Comparison of ENCODE assay signal across 9 mouse cellular contexts in genomic region chr2:158152685-158153309, GRCm38 (mm10). TPM values are rescaled to one million over a fixed set of nuclear protein-coding genes. Genes with fewer than 3 reads are reported as not detected.
DNase-seq lines count a peak whose midpoint lies in the region; ATAC-seq and TF ChIP-seq lines count a peak whose summit lies in the region.
"Had no signal": no experiment of that assay in that cellular context is flagged by ENCODE, and none has a peak within 500 bp of the region (broad histone marks: within the 10 kb centered on the region; RNA-seq: fewer than 3 reads in every experiment).

No protein-coding gene starts in this region.

- no peak overlapping the region for H3K9ac ChIP-seq in intestine, embryonic 14.5 days (ENCODE audit: low read length)
- H3K9ac ChIP-seq in intestine, postnatal 0 days (ENCODE audit: low read depth, low read length): no peak overlapping the region
- H3K9ac ChIP-seq in hindbrain, embryonic 14.5 days: no peak overlapping the region

- DNase-seq in intestine, embryonic 14.5 days (ENCODE audit: low spot score): peak; percentile 54
- peak; percentile 76 for DNase-seq in embryonic facial prominence, embryonic 10.5 days (ENCODE audit: low spot score)
- no peak for DNase-seq in hindbrain, embryonic 14.5 days (ENCODE audit: low spot score)
- peak; percentile 83 for DNase-seq in mesoderm, embryonic 11.5 days (ENCODE audit: low read depth, low spot score)
- DNase-seq in adrenal gland, postnatal 10 days: no peak
- DNase-seq in kidney, adult 9 months: no peak
- no peak for DNase-seq in thymus, adult 2 months
- DNase-seq: adrenal gland, postnatal 25 days had no signal

- peak overlapping the region; percentile 73; the same call in 1 of the 2 replicates for H3K4me2 ChIP-seq in intestine, embryonic 14.5 days (ENCODE audit: low read length)
- H3K4me2 ChIP-seq in intestine, postnatal 0 days (replicated peaks; ENCODE audit: low read depth): no peak overlapping the region
- H3K4me2 ChIP-seq in hindbrain, embryonic 14.5 days (replicated peaks): no peak overlapping the region

- ATAC-seq in intestine, embryonic 14.5 days (replicated peaks; ENCODE audit: low FRiP score, low TSS enrichment, low read depth): 0 out of 2 replicates have a peak, but pooled peaks have one; percentile 53
- no peak for ATAC-seq in intestine, postnatal 0 days
- peak; percentile 24; the same call in 1 of the 2 replicates for ATAC-seq in hindbrain, embryonic 14.5 days (ENCODE audit: low FRiP score)

- no peak for TF ChIP-seq POLR2A in thymus, adult 2 months (IDR thresholded peaks at IDR 0.05; ENCODE audit: control insufficient read depth, extremely low read depth, insufficient read depth, low read length, poor library complexity)

- H3K36me3 ChIP-seq in intestine, embryonic 14.5 days (ENCODE audit: control insufficient read depth, insufficient read depth, low read length): no peaks in the 10 kb centered on the region
- H3K36me3 ChIP-seq in intestine, postnatal 0 days (ENCODE audit: control insufficient read depth, insufficient read depth): no peaks in the 10 kb centered on the region
- no peaks in the 10 kb centered on the region for H3K36me3 ChIP-seq in embryonic facial prominence, embryonic 10.5 days (replicated peaks)
- no peaks in the 10 kb centered on the region for H3K36me3 ChIP-seq in hindbrain, embryonic 14.5 days (replicated peaks; ENCODE audit: control insufficient read depth, insufficient read depth)
- H3K36me3 ChIP-seq in thymus, adult 2 months (ENCODE audit: control insufficient read depth, insufficient read depth, low read length): no peaks in the 10 kb centered on the region

- TF ChIP-seq CTCF in intestine, postnatal 0 days (IDR thresholded peaks at IDR 0.05; ENCODE audit: low read depth): no peak
- TF ChIP-seq CTCF in thymus, adult 2 months (IDR thresholded peaks at IDR 0.05; ENCODE audit: borderline replicate concordance, control insufficient read depth, extremely low read depth, insufficient read depth, low read length, poor library complexity): no peak

- peaks cover 18% of the 10 kb centered on the region; the same call in 1 of the 2 replicates for H3K4me1 ChIP-seq in intestine, embryonic 14.5 days (replicated peaks; ENCODE audit: control insufficient read depth, insufficient read depth, low read length)
- H3K4me1 ChIP-seq in intestine, postnatal 0 days (replicated peaks; ENCODE audit: control insufficient read depth, insufficient read depth, low read length): 0 out of 2 replicates have a peak, but pooled peaks cover 4% of the 10 kb centered on the region
- H3K4me1 ChIP-seq in embryonic facial prominence, embryonic 10.5 days: peaks cover 29% of the 10 kb centered on the region
- H3K4me1 ChIP-seq in hindbrain, embryonic 14.5 days (replicated peaks; ENCODE audit: control insufficient read depth, insufficient read depth, low read length): peaks cover 9% of the 10 kb centered on the region
- H3K4me1 ChIP-seq in thymus, adult 2 months (replicated peaks; ENCODE audit: control insufficient read depth, insufficient read depth, low read length): peaks cover 17% of the 10 kb centered on the region

- H3K4me3 ChIP-seq in intestine, embryonic 14.5 days (ENCODE audit: low read depth, low read length): no peak overlapping the region
- no peak overlapping the region for H3K4me3 ChIP-seq in intestine, postnatal 0 days (ENCODE audit: low read depth, low read length)
- H3K4me3 ChIP-seq in embryonic facial prominence, embryonic 10.5 days: peak overlapping the region; percentile 57
- no peak overlapping the region for H3K4me3 ChIP-seq in hindbrain, embryonic 14.5 days (replicated peaks; ENCODE audit: low read length)
- H3K4me3 ChIP-seq in thymus, adult 2 months (ENCODE audit: control insufficient read depth, insufficient read depth, low read length): no peak overlapping the region

- 52% methylated on average over 6 of the region's 6 CpGs for WGBS in intestine, embryonic 14.5 days
- WGBS in intestine, postnatal 0 days: 45% methylated on average over 6 of the region's 6 CpGs
- WGBS in embryonic facial prominence, embryonic 10.5 days: 23% methylated on average over 6 of the region's 6 CpGs
- 32% methylated on average over 6 of the region's 6 CpGs for WGBS in hindbrain, embryonic 14.5 days
- WGBS in thymus, adult 2 months: 66% methylated on average over 6 of the region's 6 CpGs

- H3K9me3 ChIP-seq in intestine, embryonic 14.5 days (ENCODE audit: control insufficient read depth, low read length): no peaks in the 10 kb centered on the region
- H3K9me3 ChIP-seq in intestine, postnatal 0 days (ENCODE audit: control insufficient read depth): no peaks in the 10 kb centered on the region
- H3K9me3 ChIP-seq in embryonic facial prominence, embryonic 10.5 days: peaks cover 6% of the 10 kb centered on the region; the same call in 1 of the 2 replicates
- 0 out of 2 replicates have a peak, but pooled peaks cover 3% of the 10 kb centered on the region for H3K9me3 ChIP-seq in hindbrain, embryonic 14.5 days (ENCODE audit: control insufficient read depth, low read length)

- H3K27ac ChIP-seq in intestine, embryonic 14.5 days (ENCODE audit: low read depth): no peak overlapping the region
- no peak overlapping the region for H3K27ac ChIP-seq in intestine, postnatal 0 days (ENCODE audit: low read depth, low read length)
- peak overlapping the region; percentile 88 for H3K27ac ChIP-seq in embryonic facial prominence, embryonic 10.5 days (replicated peaks)
- H3K27ac ChIP-seq in hindbrain, embryonic 14.5 days: no peak overlapping the region
- no peak overlapping the region for H3K27ac ChIP-seq in thymus, adult 2 months (ENCODE audit: control insufficient read depth, insufficient read depth, low read length)

- no peaks in the 10 kb centered on the region for H3K27me3 ChIP-seq in intestine, embryonic 14.5 days (replicated peaks; ENCODE audit: control insufficient read depth, insufficient read depth, low read length)
- H3K27me3 ChIP-seq in intestine, postnatal 0 days (replicated peaks; ENCODE audit: control insufficient read depth, insufficient read depth, low read length): no peaks in the 10 kb centered on the region
- H3K27me3 ChIP-seq in embryonic facial prominence, embryonic 10.5 days (replicated peaks; ENCODE audit: low read depth, poor library complexity, severe bottlenecking): 0 out of 2 replicates have a peak, but pooled peaks cover under 1% of the 10 kb centered on the region
- H3K27me3 ChIP-seq in hindbrain, embryonic 14.5 days (ENCODE audit: control insufficient read depth, insufficient read depth, low read length): no peaks in the 10 kb centered on the region
- no peaks in the 10 kb centered on the region for H3K27me3 ChIP-seq in thymus, adult 2 months (ENCODE audit: control insufficient read depth, insufficient read depth, low read length)

RNA-seq across cellular contexts. Expression of gene Tgm2, which starts 6.6 kb away (rescaled TPM):
- 54.4 and 59.7 TPM in 2 replicates for polyA plus RNA-seq in intestine, embryonic 14.5 days (2014; fragmentation: Nextera tagmentation; extraction: Ambion mirVana)
- polyA plus RNA-seq in intestine, postnatal 0 days (2015; fragmentation: Nextera tagmentation; extraction: Ambion mirVana): 40.0 and 40.4 TPM in 2 replicates
- polyA plus RNA-seq in embryonic facial prominence, embryonic 10.5 days (2016; fragmentation: Nextera tagmentation; extraction: Ambion mirVana): 6.4 and 7.8 TPM in 2 replicates
- polyA plus RNA-seq in hindbrain, embryonic 14.5 days (2014; fragmentation: Nextera tagmentation; extraction: Ambion mirVana): 5.5 and 6.1 TPM in 2 replicates
- total RNA-seq in adrenal gland, postnatal 10 days (2021): 10 to 100 TPM; 77.2 to 80.0 TPM
- 32.8 and 37.6 TPM in 2 replicates for polyA plus RNA-seq in thymus, adult 2 months (2012; rRNA removed)

Comparison
In these comparisons a context has a peak if more than half of its experiments do, and no peak if none do; other contexts are left out.
1. DNase-seq: peak in intestine, embryonic 14.5 days (single experiment), embryonic facial prominence, embryonic 10.5 days (single experiment) and mesoderm, embryonic 11.5 days (single experiment); none in hindbrain, embryonic 14.5 days (single experiment), adrenal gland, postnatal 10 days (single experiment), kidney, adult 9 months (single experiment) and thymus, adult 2 months (single experiment).